Mouse (Mus musculus) heart, adult 18-20 months (tissue): ENCODE data around the gene Ddx6. TPM values are rescaled to one million over a fixed set of nuclear protein-coding genes. Genes with fewer than 3 reads are reported as not detected.
A peak's percentile ranks its signal among the peaks of the same experiment; 100 is the strongest.

Experiments
- DNase-seq, 2 experiments: peaks; one replicate each; pipeline ENCODE4 v3.0.0; 2021 to 2022; ENCODE audit warnings: mixed read lengths in 1 of 2
- total RNA-seq, 2 experiments: library from RNA; stranded (reverse); gene quantifications; 2 replicates each; pipeline ENCODE4 v1.2.3; 2021

Gene Ddx6
- total RNA-seq, 2 experiments from 2014 or later: 89.2 to 90.7 TPM

- DNase-seq: no peak
Observed at GRCm38 (mm10) chr9:44640646-44641357, 36.1 kb downstream of the Ddx6 start.

- no peak for DNase-seq
Observed at GRCm38 (mm10) chr9:44641616-44642015, 36.9 kb downstream of the Ddx6 start.

GRCm38 (mm10) chr9:44643103-44643502 is 38.4 kb downstream of the Ddx6 start:
- no peak for DNase-seq

- DNase-seq: no peak
Observed at GRCm38 (mm10) chr9:44644186-44644585, 39.5 kb downstream of the Ddx6 start.

- DNase-seq: peak; percentile 79 to 83
Observed at GRCm38 (mm10) chr9:44645481-44645880, 40.8 kb downstream of the Ddx6 start.

- DNase-seq: peak; percentile 37 to 57
Observed at GRCm38 (mm10) chr9:44645924-44646323, 41.2 kb downstream of the Ddx6 start.

- no peak for DNase-seq
Observed at GRCm38 (mm10) chr9:44646366-44646765, 41.7 kb downstream of the Ddx6 start.

- DNase-seq: no peak
Observed at GRCm38 (mm10) chr9:44647026-44647425, 42.3 kb downstream of the Ddx6 start.

- no peak for DNase-seq
Observed at GRCm38 (mm10) chr9:44647656-44648055, 43.0 kb downstream of the Ddx6 start.

- no peak for DNase-seq
Observed at GRCm38 (mm10) chr9:44648881-44649281, 44.2 kb downstream of the Ddx6 start.

- peak; percentile 68 to 82 for DNase-seq
Observed at GRCm38 (mm10) chr9:44652027-44652426, 47.3 kb downstream of the Ddx6 start.

GRCm38 (mm10) chr9:44653896-44654295 is 49.2 kb downstream of the Ddx6 start:
- DNase-seq: no peak

GRCm38 (mm10) chr9:44655098-44656066 is 50.7 kb downstream of the Ddx6 start:
- peak; percentile 78 to 86 for DNase-seq

GRCm38 (mm10) chr9:44663706-44664105 is 59.0 kb downstream of the Ddx6 start:
- no peak for DNase-seq

GRCm38 (mm10) chr9:44671416-44671815 is 66.7 kb downstream of the Ddx6 start:
- no peak for DNase-seq

- no peak for DNase-seq
Observed at GRCm38 (mm10) chr9:44672291-44672865, 67.7 kb downstream of the Ddx6 start.

GRCm38 (mm10) chr9:44673005-44673404 is 68.3 kb downstream of the Ddx6 start, which contains the start of gene Treh:
TSS of gene Treh (plus strand) at chr9:44673233.
- DNase-seq: no peak

- no peak for DNase-seq
Observed at GRCm38 (mm10) chr9:44678288-44678871, 73.7 kb downstream of the Ddx6 start.

GRCm38 (mm10) chr9:44679565-44679964 is 74.9 kb downstream of the Ddx6 start:
- DNase-seq: no peak

- no peak for DNase-seq
Observed at GRCm38 (mm10) chr9:44683046-44683445, 78.4 kb downstream of the Ddx6 start.

GRCm38 (mm10) chr9:44685346-44686330 is 80.9 kb downstream of the Ddx6 start:
- peak; percentile 65 to 84 for DNase-seq
